Mouse (Mus musculus) hindlimb bud, embryonic 11.5 days (tissue): ENCODE data around the gene Acad9.
A peak's percentile ranks its signal among the peaks of the same experiment; 100 is the strongest.

Experiments used
- DNase-seq: peaks from one replicate; pipeline ENCODE4 v3.0.0-alpha.2; 2012; ENCODE audit warnings: low read depth, low spot score; ENCODE audit errors: extremely low spot score

Acad9 gene

GRCm38 (mm10) chr3:36065843-36066651 is at the start of gene Acad9:
TSS of gene Acad9 (plus strand) at chr3:36065979.
- DNase-seq = peak; percentile 82

GRCm38 (mm10) chr3:36025732-36026131 is 40.0 kb upstream of the Acad9 start:
- no peak for DNase-seq

- DNase-seq = no peak
Observed at GRCm38 (mm10) chr3:36029993-36030392, 35.8 kb upstream of the Acad9 start.

GRCm38 (mm10) chr3:36031740-36032510 is 33.9 kb upstream of the Acad9 start:
- DNase-seq = no peak

GRCm38 (mm10) chr3:36044520-36044919 is 21.3 kb upstream of the Acad9 start:
- no peak for DNase-seq

- no peak for DNase-seq
Observed at GRCm38 (mm10) chr3:36045086-36045485, 20.7 kb upstream of the Acad9 start.

GRCm38 (mm10) chr3:36049106-36049505 is 16.7 kb upstream of the Acad9 start:
- DNase-seq = no peak

GRCm38 (mm10) chr3:36053447-36053846 is 12.3 kb upstream of the Acad9 start, which contains the start of gene Ccdc144b:
TSS of gene Ccdc144b (minus strand) at chr3:36053547.
- DNase-seq = no peak

GRCm38 (mm10) chr3:36060096-36060850 is 5.5 kb upstream of the Acad9 start:
- no peak for DNase-seq

- DNase-seq = no peak
Observed at GRCm38 (mm10) chr3:36064592-36065061, 1.2 kb upstream of the Acad9 start.

- no peak for DNase-seq
Observed at GRCm38 (mm10) chr3:36065166-36065565, 613 bp upstream of the Acad9 start.

GRCm38 (mm10) chr3:36067731-36068130 is 2.0 kb downstream of the Acad9 start:
- no peak for DNase-seq

GRCm38 (mm10) chr3:36070436-36070835 is 4.7 kb downstream of the Acad9 start:
- no peak for DNase-seq

- no peak for DNase-seq
Observed at GRCm38 (mm10) chr3:36071047-36071446, 5.3 kb downstream of the Acad9 start.

GRCm38 (mm10) chr3:36074231-36074630 is 8.5 kb downstream of the Acad9 start:
- no peak for DNase-seq

- DNase-seq = no peak
Observed at GRCm38 (mm10) chr3:36075466-36075865, 9.7 kb downstream of the Acad9 start.

GRCm38 (mm10) chr3:36077386-36077785 is 11.6 kb downstream of the Acad9 start:
- no peak for DNase-seq

GRCm38 (mm10) chr3:36079886-36080285 is 14.1 kb downstream of the Acad9 start:
- no peak for DNase-seq

GRCm38 (mm10) chr3:36080741-36081140 is 15.0 kb downstream of the Acad9 start:
- DNase-seq = no peak

- no peak for DNase-seq
Observed at GRCm38 (mm10) chr3:36082843-36083242, 17.1 kb downstream of the Acad9 start.

GRCm38 (mm10) chr3:36083381-36083780 is 17.6 kb downstream of the Acad9 start:
- no peak for DNase-seq
